Mouse (Mus musculus) lung, embryonic 14.5 days (tissue): ENCODE measurements around the gene Rnase4. TPM values are rescaled to one million over a fixed set of nuclear protein-coding genes. Genes with fewer than 3 reads are reported as not detected.

Source experiments
- ATAC-seq: fragments of 200-750 bp; cut with Nextera tagmentation; 2 replicates; pipeline ENCODE4 v1.8.0; 2017; ENCODE audit warnings: mild to moderate bottlenecking, moderate TSS enrichment, moderate library complexity; ENCODE audit not compliant: insufficient read depth
- DNase-seq: peaks from one replicate; pipeline ENCODE4 v3.0.0-alpha.2; 2015
- H3K27ac ChIP-seq: fragments of 300-500 bp; sonication (generic); 2 replicates; pipeline ENCODE4 v1.5.1; 2014; ENCODE audit warnings: low read depth, mild to moderate bottlenecking, moderate library complexity
- H3K27me3 ChIP-seq: fragments of 300-500 bp; sonication (generic); 2 replicates; pipeline ENCODE4 v1.6.1; 2014; ENCODE audit warnings: low read length, control low read depth; ENCODE audit not compliant: insufficient read depth
- H3K36me3 ChIP-seq: fragments of 300-500 bp; sonication (generic); 2 replicates; pipeline ENCODE4 v1.6.1; 2014; ENCODE audit warnings: control low read depth; ENCODE audit not compliant: insufficient read depth
- H3K4me1 ChIP-seq: fragments of 300-500 bp; sonication (generic); 2 replicates; pipeline ENCODE4 v1.6.1; 2014; ENCODE audit warnings: antibody characterized with exemption, control low read depth; ENCODE audit not compliant: insufficient read depth
- H3K4me2 ChIP-seq: fragments of 300-500 bp; sonication (generic); 2 replicates; pipeline ENCODE4 v1.6.1; 2014; ENCODE audit warnings: mild to moderate bottlenecking
- H3K4me3 ChIP-seq: fragments of 300-500 bp; sonication (generic); 2 replicates; pipeline ENCODE4 v1.5.1; 2014; ENCODE audit warnings: low read depth, low read length
- H3K9ac ChIP-seq: fragments of 300-500 bp; sonication (generic); 2 replicates; pipeline ENCODE4 v1.6.1; 2014
- H3K9me3 ChIP-seq: fragments of 300-500 bp; sonication (generic); 2 replicates; pipeline ENCODE4 v1.6.1; 2016; ENCODE audit warnings: low read depth, low read length, control low read depth
- CTCF ChIP-seq: IDR thresholded peaks from 2 replicates; pipeline ENCODE4 v1.5.1; 2016; ENCODE audit warnings: antibody characterized with exemption, low read depth
- WGBS: fragments of 180-500 bp; shearing (Covaris S2); extraction: QIAGEN DNeasy Blood & Tissue Kit; methylation state at CpG from one replicate; pipeline ENCODE4 v1.1.7; 2014; 5-methylcytosine and 5-hydroxymethylcytosine counted together
- polyA plus RNA-seq: library from polyadenylated mRNA; unstranded; fragments of >200 nt; fragmentation: Nextera tagmentation; extraction: Ambion mirVana; gene quantifications from 2 replicates; pipeline ENCODE4 v1.2.1, GENCODE M21; 2014

The Rnase4 gene
- polyA plus RNA-seq, 1 experiment from 2014 or later = 27.6 TPM

DNA sequence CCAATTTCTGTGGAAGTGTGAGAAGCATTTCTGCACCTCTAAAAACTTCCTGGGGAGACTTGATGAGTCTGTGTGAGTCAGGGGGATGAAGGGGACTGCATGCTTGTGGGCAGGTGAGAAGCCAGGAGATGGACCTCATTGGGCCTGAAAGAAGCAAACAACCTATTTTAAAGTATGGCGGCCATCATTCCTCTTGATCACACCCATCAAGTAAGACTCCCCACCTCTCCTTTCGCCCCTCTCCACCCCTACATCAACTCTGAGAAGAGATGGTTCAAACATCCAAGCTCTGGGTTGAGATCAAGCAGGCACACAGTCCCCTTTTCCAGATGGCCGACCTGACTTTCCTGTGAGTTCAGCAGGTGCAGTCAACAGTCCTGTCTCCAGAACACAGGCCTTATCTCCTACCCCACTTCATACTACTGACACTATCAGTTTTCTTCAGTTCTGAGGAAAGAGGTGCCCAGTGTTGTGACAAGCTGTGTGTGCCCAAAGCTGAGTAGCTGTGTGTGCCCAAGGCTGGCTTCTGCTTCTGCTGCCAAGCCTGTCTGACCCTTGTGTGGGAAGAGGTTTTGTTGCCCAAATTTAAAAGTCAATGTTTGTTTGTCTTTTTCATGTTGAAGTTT is 59.4 kb downstream of the Rnase4 start:
- no peak overlapping the region for H3K4me3 ChIP-seq
- no peak for DNase-seq
- H3K27me3 ChIP-seq = no peaks in the 10 kb centered on the region
- H3K9me3 ChIP-seq = no peaks in the 10 kb centered on the region
- WGBS = 75% methylated on average over 3 of the region's 3 CpGs
- no peaks in the 10 kb centered on the region for H3K4me1 ChIP-seq
- H3K4me2 ChIP-seq = no peak overlapping the region
- ATAC-seq = no peak
- no peak overlapping the region for H3K9ac ChIP-seq
- H3K36me3 ChIP-seq = no peaks in the 10 kb centered on the region
- TF ChIP-seq CTCF = no peak
- no peak overlapping the region for H3K27ac ChIP-seq

DNA sequence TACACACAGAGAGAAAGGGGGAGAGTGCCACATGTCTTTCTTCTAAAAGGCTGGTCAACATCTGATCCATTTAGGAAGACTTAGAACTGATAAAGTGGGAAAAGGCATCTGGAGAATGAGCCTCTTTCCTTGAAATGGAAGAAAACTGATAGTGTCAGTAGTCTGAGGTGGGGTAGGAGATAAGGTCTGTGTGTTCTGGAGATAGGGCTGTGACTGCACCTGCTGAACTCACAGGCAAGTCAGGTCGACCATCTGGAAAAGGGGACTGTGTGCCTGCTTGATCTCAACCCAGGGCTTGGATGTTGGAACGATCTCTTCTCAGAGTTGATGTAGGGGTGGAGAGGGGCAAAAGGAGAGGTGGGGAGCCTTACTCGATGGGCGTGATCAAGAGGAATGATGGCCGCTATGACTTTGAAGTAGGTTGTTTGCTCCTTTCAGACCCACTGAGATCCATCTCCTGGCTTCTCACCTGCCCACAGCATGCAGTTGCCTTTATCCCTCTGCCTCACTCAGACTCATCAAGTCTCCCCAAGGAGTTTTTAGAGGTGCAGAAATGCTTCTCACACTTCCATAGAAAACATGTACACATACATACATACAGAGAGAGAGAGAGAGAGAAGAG is 61.5 kb downstream of the Rnase4 start:
- DNase-seq = no peak
- WGBS = 30% methylated on average over 5 of the region's 5 CpGs

More for the DNA sequence above, 61.5 kb downstream of the Rnase4 start:
- no peaks in the 10 kb centered on the region for H3K27me3 ChIP-seq
- no peak overlapping the region for H3K27ac ChIP-seq
- no peaks in the 10 kb centered on the region for H3K9me3 ChIP-seq
- no peak overlapping the region for H3K4me3 ChIP-seq
- H3K36me3 ChIP-seq = no peaks in the 10 kb centered on the region
- no peaks in the 10 kb centered on the region for H3K4me1 ChIP-seq
- no peak for TF ChIP-seq CTCF
- ATAC-seq = no peak
- H3K4me2 ChIP-seq = no peak overlapping the region
- H3K9ac ChIP-seq = no peak overlapping the region

Other genes starting within 250 kb of the Rnase4 start
- 6.1 and 7.2 TPM in 2 replicates for gene Tep1, start 220.5 kb upstream of the Rnase4 start, polyA plus RNA-seq
- 0.26 and 0.29 TPM in 2 replicates for gene Klhl33, start 193.6 kb upstream of the Rnase4 start, polyA plus RNA-seq
- gene Osgep, start 166.2 kb upstream of the Rnase4 start, polyA plus RNA-seq = 164 and 183 TPM in 2 replicates
- gene Apex1, start 166.1 kb upstream of the Rnase4 start, polyA plus RNA-seq = 272 and 273 TPM in 2 replicates
- 45.6 and 47.1 TPM in 2 replicates for gene Pip4p1, start 160.2 kb upstream of the Rnase4 start, polyA plus RNA-seq
- gene Pnp, start 160.0 kb upstream of the Rnase4 start, polyA plus RNA-seq = 64.4 and 67.0 TPM in 2 replicates
- gene Gm49342, start 146.6 kb upstream of the Rnase4 start, polyA plus RNA-seq = not detected in 2 replicates
- 0.42 and 0.76 TPM in 2 replicates for gene Pnp2, start 135.1 kb upstream of the Rnase4 start, polyA plus RNA-seq
- gene Rnase10, start 83.3 kb upstream of the Rnase4 start, polyA plus RNA-seq = 0.45 TPM in 1 of 2 replicates, not detected in the other
- not detected in 2 replicates for gene Rnase9, start 49.2 kb upstream of the Rnase4 start, polyA plus RNA-seq
- gene Rnase11, start 40.9 kb upstream of the Rnase4 start, polyA plus RNA-seq = not detected in 2 replicates
- gene Rnase12, start 33.4 kb upstream of the Rnase4 start, polyA plus RNA-seq = not detected in 2 replicates
- gene Olfr750, start 16.6 kb upstream of the Rnase4 start, polyA plus RNA-seq = not detected in 2 replicates
- gene Ang, start 73 bp downstream of the Rnase4 start, polyA plus RNA-seq = 5.2 and 5.6 TPM in 2 replicates
- not detected in 2 replicates for gene Eddm3b, start 23.3 kb downstream of the Rnase4 start, polyA plus RNA-seq
- 1.2 and 1.4 TPM in 2 replicates for gene Rnase6, start 32.8 kb downstream of the Rnase4 start, polyA plus RNA-seq
- 0.50 TPM in 1 of 2 replicates, not detected in the other for gene Rnase1, start 55.7 kb downstream of the Rnase4 start, polyA plus RNA-seq
- not detected in 2 replicates for gene Rnase2b, start 71.2 kb downstream of the Rnase4 start, polyA plus RNA-seq
- gene Ang2, start 108.1 kb downstream of the Rnase4 start, polyA plus RNA-seq = not detected in 2 replicates
- gene Ear14, start 112.3 kb downstream of the Rnase4 start, polyA plus RNA-seq = not detected in 2 replicates
- gene Rnase2a, start 165.0 kb downstream of the Rnase4 start, polyA plus RNA-seq = not detected in 2 replicates